Mouse (Mus musculus) kidney, postnatal 14 days (tissue): Measurements from ENCODE around the gene Ak5.
"Not testable (repeated sequence)": the region's sequence is repeated elsewhere in the genome, so short reads cannot be mapped to it uniquely, and the experiment has no call there.

Experiments
- DNase-seq: peaks from one replicate; pipeline ENCODE4 v3.0.0; 2022; ENCODE audit warnings: mixed read lengths

The Ak5 gene

DNA sequence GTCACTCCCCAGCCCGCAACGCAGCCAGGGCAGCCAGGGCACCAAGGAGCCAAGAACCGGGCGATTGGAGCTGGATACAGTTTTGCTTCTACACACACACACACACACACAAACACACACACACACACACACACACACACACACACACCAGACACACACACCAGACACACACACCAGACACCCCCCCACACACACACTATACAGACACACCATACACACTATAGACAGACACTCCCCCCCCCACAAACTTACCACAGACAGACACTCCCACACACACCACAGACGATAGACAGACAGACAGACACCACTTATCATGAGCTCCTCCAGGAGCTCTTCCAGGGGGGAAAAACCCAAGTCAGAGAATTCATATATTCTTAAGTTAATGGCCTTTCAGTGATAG is at the start of gene Ak5:
Gene Ak5, minus strand, starts transcription at position 122 of the 400 bp plus-strand sequence.
- DNase-seq, result no peak

- DNase-seq, result peak; percentile 93
Observed at GRCm38 (mm10) chr3:152713991-152714902, 46.1 kb upstream of the Ak5 start, which contains the start of gene Pigk. Gene Pigk (plus strand): TSS chr3:152714100.

- no peak for DNase-seq
Observed at GRCm38 (mm10) chr3:152712957-152713356, 44.8 kb upstream of the Ak5 start.

- peak; percentile 15 for DNase-seq
Observed at GRCm38 (mm10) chr3:152709936-152710335, 41.8 kb upstream of the Ak5 start.

GRCm38 (mm10) chr3:152707321-152707823 is 39.2 kb upstream of the Ak5 start:
- no peak for DNase-seq

GRCm38 (mm10) chr3:152706901-152707300 is 38.7 kb upstream of the Ak5 start:
- no peak for DNase-seq

GRCm38 (mm10) chr3:152705826-152706225 is 37.7 kb upstream of the Ak5 start:
- DNase-seq, result no peak

DNA sequence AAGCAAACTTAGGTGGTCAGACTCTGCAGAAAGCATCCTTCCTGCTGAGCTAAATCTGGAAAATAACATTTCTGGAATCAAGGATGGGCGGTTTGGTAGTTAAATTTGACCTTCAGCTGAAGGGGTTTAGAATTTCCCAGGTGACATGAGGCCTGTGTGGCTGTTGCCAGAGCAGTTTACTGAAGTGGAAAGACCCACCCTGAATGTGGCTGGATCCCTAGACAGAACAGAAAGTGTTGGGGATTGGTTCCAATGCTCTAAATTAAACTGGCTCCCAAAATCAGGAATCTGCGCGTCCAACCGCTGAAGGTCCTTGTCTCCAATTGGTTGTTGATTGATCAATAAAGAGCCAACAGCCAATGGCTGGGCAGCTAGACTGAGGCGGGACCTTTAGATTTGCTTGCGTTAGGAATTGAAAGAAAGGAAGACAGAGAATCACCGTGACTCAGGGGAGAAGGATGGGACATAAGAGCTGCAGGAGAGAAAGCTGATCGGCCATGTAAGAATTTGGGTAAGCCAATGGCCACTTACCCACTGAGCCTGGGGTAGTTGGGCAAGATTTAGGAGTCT is 34.2 kb upstream of the Ak5 start:
- no peak for DNase-seq

GRCm38 (mm10) chr3:152701536-152701935 is 33.4 kb upstream of the Ak5 start:
- DNase-seq, result not testable (repeated sequence)

- no peak for DNase-seq
Observed at GRCm38 (mm10) chr3:152699261-152699660, 31.1 kb upstream of the Ak5 start.

DNA sequence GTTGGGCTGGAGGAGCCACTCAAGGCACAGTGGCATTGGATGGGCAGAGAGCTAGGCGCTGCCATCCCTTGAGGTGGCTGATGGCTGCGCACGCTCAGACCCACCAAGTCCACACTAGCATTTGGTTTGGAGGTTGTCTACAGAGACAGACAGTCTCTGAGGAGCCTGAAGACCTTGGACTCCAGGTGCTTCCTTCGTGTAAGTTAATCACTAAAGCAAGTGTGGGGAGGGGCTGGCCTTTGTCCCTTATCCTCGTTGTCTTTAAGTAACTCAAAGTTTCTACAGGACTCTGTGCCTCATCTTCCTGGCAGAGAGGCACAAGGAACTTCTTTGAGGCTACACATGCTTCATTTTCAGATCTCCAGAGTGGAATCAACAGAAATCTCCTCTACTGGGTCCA is 29.9 kb upstream of the Ak5 start:
- DNase-seq, result no peak

- no peak for DNase-seq
Observed at GRCm38 (mm10) chr3:152694950-152695349, 26.8 kb upstream of the Ak5 start.

- DNase-seq, result peak; percentile 72
Observed at GRCm38 (mm10) chr3:152689105-152689504, 20.9 kb upstream of the Ak5 start.

DNA sequence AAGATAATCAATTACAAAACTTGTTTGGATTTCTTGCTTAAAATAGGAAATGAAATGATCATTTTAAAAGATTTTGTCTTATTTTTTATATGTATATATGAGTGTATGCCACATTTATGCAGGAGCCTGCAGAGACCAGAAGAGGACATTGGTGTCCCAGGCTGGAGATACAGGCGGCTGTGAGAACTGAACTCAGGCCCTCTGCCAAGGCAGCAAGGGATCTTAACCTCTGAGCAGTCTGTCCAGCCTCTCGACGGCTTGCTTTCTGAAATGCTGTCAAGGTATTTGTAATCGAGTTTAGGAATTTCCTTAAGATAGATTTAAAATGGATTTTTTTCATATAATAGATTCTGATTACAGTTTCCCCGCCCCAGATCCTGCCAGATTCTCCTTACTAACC is 20.4 kb upstream of the Ak5 start:
- peak; percentile 37 for DNase-seq

DNA sequence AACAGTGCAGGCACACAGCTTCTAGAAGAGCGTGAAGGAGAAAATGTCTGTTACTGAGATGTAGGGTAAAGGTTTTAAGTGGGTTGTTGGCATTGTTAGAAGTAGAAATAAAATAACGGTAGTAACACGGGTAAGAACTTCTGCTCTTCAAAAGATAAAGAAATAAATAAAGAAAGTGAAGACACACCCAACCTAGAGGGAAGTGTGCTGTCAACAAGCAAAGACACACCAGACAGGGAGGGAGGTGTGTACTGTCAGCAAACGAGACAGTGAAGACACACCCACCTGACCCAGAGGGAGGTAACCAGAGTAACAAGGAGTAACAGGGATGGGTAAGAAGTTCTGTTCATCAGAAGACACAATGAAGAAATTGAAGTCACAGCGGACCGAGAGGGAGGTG is 6.5 kb upstream of the Ak5 start:
- no peak for DNase-seq

GRCm38 (mm10) chr3:152669783-152670182 is 1.6 kb upstream of the Ak5 start:
- DNase-seq, result no peak

DNA sequence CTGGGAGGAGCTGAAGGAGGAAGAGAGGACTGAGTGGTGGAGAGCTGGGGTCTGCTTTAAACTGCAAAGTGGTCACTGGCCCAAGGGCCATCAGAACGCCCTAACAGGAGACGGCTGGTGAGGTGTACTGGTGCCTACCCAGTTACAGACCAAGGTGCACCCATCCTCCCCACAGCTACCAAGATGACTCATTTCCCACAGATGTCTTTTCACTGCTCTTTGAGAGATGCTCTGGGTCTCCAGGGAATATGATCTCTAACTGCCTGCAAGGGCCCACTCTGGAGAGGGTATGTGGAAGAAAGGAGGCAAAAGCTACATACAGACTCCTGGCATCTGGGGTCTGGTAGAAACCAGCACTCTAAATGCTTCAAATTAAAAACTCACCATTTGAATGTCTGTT is 633 bp upstream of the Ak5 start:
- DNase-seq, result no peak

- DNase-seq, result peak; percentile 55
Observed at GRCm38 (mm10) chr3:152667356-152668211, 576 bp downstream of the Ak5 start.

GRCm38 (mm10) chr3:152666991-152667355 is 1.2 kb downstream of the Ak5 start:
- peak; percentile 22 for DNase-seq

DNA sequence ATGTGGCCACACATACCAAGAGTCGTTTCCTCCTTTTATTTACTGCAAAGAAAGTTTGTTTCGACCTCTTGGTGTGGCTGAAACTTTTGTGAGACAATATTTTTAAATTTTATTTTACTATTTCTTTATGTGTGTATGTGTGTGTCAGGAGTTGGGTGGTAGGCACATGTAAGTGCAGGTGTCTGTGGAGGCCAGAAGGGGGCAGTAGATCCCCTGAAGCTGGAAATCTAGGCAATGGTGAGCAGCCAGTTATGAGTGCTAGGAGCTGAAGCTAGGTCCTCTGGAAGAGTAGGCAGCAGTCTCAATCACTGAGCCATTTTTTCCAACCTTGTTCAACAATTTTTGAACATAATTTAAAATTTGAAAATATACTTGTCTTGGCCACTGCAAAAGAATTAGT is 9.6 kb downstream of the Ak5 start:
- no peak for DNase-seq

- no peak for DNase-seq
Observed at GRCm38 (mm10) chr3:152651991-152652390, 16.2 kb downstream of the Ak5 start.

DNA sequence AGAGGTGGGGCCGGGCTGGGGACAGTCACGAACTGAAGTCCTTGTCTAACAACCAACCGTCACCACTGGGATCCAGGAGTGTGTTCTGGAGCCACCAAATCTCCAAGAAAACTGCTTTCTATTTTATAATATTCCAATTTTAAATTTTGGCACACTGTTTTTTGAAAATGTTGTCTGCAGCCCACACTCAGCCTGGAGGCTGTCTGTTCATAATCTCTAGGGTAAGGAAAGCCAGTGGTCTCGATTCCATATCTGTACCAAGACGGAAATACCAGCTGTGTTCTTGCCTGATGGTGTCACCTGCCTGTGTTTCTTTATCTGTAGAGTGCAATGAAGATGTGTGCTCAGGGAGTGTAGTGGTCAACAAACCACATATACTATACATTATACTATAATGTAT is 23.6 kb downstream of the Ak5 start:
- DNase-seq, result no peak
